13 mouse cellular contexts compared by ENCODE assay signal in genomic region chr1:74376396-74376795, GRCm38 (mm10). TPM values are rescaled to one million over a fixed set of nuclear protein-coding genes. Genes with fewer than 3 reads are reported as not detected.
A peak's percentile ranks its signal among the peaks of the same experiment; 100 is the strongest.
DNase-seq lines count a peak whose midpoint lies in the region; ATAC-seq and TF ChIP-seq lines count a peak whose summit lies in the region.
"Had no signal": no experiment of that assay in that cellular context is flagged by ENCODE, and none has a peak within 500 bp of the region (broad histone marks: within the 10 kb centered on the region; RNA-seq: fewer than 3 reads in every experiment).

No protein-coding gene starts in this region.

- no peak overlapping the region for H3K4me3 ChIP-seq in heart, embryonic 12.5 days
- H3K4me3 ChIP-seq in C2C12 (ENCODE audit: insufficient read depth, poor library complexity, severe bottlenecking): no peak overlapping the region
- H3K4me3 ChIP-seq: embryonic facial prominence, embryonic 15.5 days; heart, embryonic 15.5 days had no signal

- no peak overlapping the region for H3K27ac ChIP-seq in heart, embryonic 12.5 days (ENCODE audit: poor library complexity, severe bottlenecking)
- H3K27ac ChIP-seq: embryonic facial prominence, embryonic 15.5 days; heart, embryonic 15.5 days had no signal

- no peak overlapping the region for H3K9ac ChIP-seq in heart, embryonic 12.5 days
- H3K9ac ChIP-seq: embryonic facial prominence, embryonic 15.5 days; forebrain, postnatal 0 days; heart, embryonic 15.5 days had no signal

- no peaks in the 10 kb centered on the region for H3K36me3 ChIP-seq in heart, embryonic 12.5 days
- H3K36me3 ChIP-seq in C2C12 (ENCODE audit: control insufficient read depth, insufficient read depth): no peaks in the 10 kb centered on the region
- H3K36me3 ChIP-seq: embryonic facial prominence, embryonic 15.5 days; heart, embryonic 15.5 days had no signal

- H3K79me2 ChIP-seq in C2C12 (ENCODE audit: control insufficient read depth, insufficient read depth): no peaks in the 10 kb centered on the region

- no peaks in the 10 kb centered on the region for H3K9me3 ChIP-seq in heart, embryonic 12.5 days (replicated peaks)
- H3K9me3 ChIP-seq: embryonic facial prominence, embryonic 15.5 days; heart, embryonic 15.5 days had no signal

- peak; percentile 49 to 55 for DNase-seq in heart, postnatal 14 days
- peak; percentile 69 for DNase-seq in 3134 (ENCODE audit: extremely low read depth, insufficient read length, low spot score)
- DNase-seq in adrenal gland, postnatal 36 days: peak; percentile 81 to 86
- no peak for DNase-seq in right cerebral cortex, postnatal 36 days (ENCODE audit: low spot score in 2 of 2)
- DNase-seq: cerebellum, adult 9-11 months; forebrain, postnatal 0 days; lung, postnatal 14 days; right cerebral cortex, postnatal 4 days had no signal

- TF ChIP-seq CTCF in C2C12 (IDR thresholded peaks at IDR 0.05; ENCODE audit: control insufficient read depth, insufficient read depth, insufficient read length): no peak

- 84% methylated on average over 4 of the region's 4 CpGs for WGBS in heart, embryonic 12.5 days

- H3K79me3 ChIP-seq in C2C12 (ENCODE audit: low read depth): no peaks in the 10 kb centered on the region

- H3K4me2 ChIP-seq in heart, embryonic 12.5 days: no peak overlapping the region
- H3K4me2 ChIP-seq: embryonic facial prominence, embryonic 15.5 days; heart, embryonic 15.5 days had no signal

- H3K27me3 ChIP-seq in heart, embryonic 12.5 days (replicated peaks): no peaks in the 10 kb centered on the region
- H3K27me3 ChIP-seq in C2C12 (ENCODE audit: control insufficient read depth, insufficient read depth, insufficient read length): no peaks in the 10 kb centered on the region
- H3K27me3 ChIP-seq: embryonic facial prominence, embryonic 15.5 days; heart, embryonic 15.5 days had no signal

- no peak for ATAC-seq in heart, embryonic 12.5 days (ENCODE audit: insufficient number of reproducible peaks, low FRiP score)
- no peak for ATAC-seq in monocyte, adult 5-6 weeks (replicated peaks; ENCODE audit: insufficient number of reproducible peaks, low FRiP score, low TSS enrichment, poor library complexity, severe bottlenecking)
- ATAC-seq: forebrain, postnatal 0 days had no signal

- peaks cover 5% of the 10 kb centered on the region; the same call in 1 of the 2 replicates for H3K4me1 ChIP-seq in heart, embryonic 12.5 days (replicated peaks)
- H3K4me1 ChIP-seq: embryonic facial prominence, embryonic 15.5 days had no signal

- peak overlapping the region; percentile 24 for H3ac ChIP-seq in C2C12 (ENCODE audit: control insufficient read depth, insufficient read length, low read depth)

- intact Hi-C loops in heart, postnatal 14 days (cut with DNase I): no loop called here

TF ChIP-seq in C2C12, 6 proteins besides CTCF, POLR2A, EP300 and RAD21:
- TF ChIP-seq MAX (IDR thresholded peaks at IDR 0.05) (no peak), MYOG (IDR thresholded peaks at IDR 0.05; ENCODE audit: control insufficient read depth, extremely low read depth, insufficient read length) (no peak), USF1 (IDR thresholded peaks at IDR 0.05; ENCODE audit: low read depth) (peak; percentile 71), MYOD1 (IDR thresholded peaks at IDR 0.05; ENCODE audit: control insufficient read depth, insufficient read length, low read depth) (peak; percentile 34), FOSL1 (IDR thresholded peaks at IDR 0.05; ENCODE audit: insufficient read depth, low read length, poor library complexity, severe bottlenecking) (no peak), CEBPB (IDR thresholded peaks at IDR 0.05; ENCODE audit: low read depth) (no peak)

RNA-seq across cellular contexts. Expression of gene Slc11a1, which starts 1.4 kb away (rescaled TPM):
- 1 to 10 TPM; 2.7 to 4.1 TPM for total RNA-seq in heart, postnatal 14 days (2021)
- polyA plus RNA-seq in heart, embryonic 12.5 days (2016; fragmentation: Nextera tagmentation; extraction: Ambion mirVana): 1.3 and 1.5 TPM in 2 replicates
- polyA plus RNA-seq in C2C12 (2012; fragmentation: generic; extraction: Trizol): 2.2 TPM
- total RNA-seq in adrenal gland, postnatal 36 days (2021): 10 to 100 TPM in 1 of 2 experiments, 1 to 10 TPM in 1; 7.9 to 13.1 TPM
- total RNA-seq in monocyte, adult 5-6 weeks (2017): 180 to 306 TPM (median 249 TPM) in 3 replicates

RNA-seq across cellular contexts. Expression of gene Catip, which starts 14.5 kb away (rescaled TPM):
- under 1 TPM; 0.12 to 0.67 TPM for total RNA-seq in heart, postnatal 14 days (2021)
- polyA plus RNA-seq in heart, embryonic 12.5 days (2016; fragmentation: Nextera tagmentation; extraction: Ambion mirVana): 0.46 TPM in 2 replicates
- not detected for polyA plus RNA-seq in C2C12 (2012; fragmentation: generic; extraction: Trizol)
- under 1 TPM; 0.23 to 0.26 TPM for total RNA-seq in adrenal gland, postnatal 36 days (2021)
- total RNA-seq in monocyte, adult 5-6 weeks (2017): 0.29 to 3.3 TPM (median 0.96 TPM) in 3 replicates

RNA-seq across cellular contexts. Expression of gene Ctdsp1, which starts 14.9 kb away (rescaled TPM):
- total RNA-seq in heart, postnatal 14 days (2021): 100 to 1,000 TPM; 106 to 118 TPM
- 54.5 and 55.9 TPM in 2 replicates for polyA plus RNA-seq in heart, embryonic 12.5 days (2016; fragmentation: Nextera tagmentation; extraction: Ambion mirVana)
- 78.7 TPM for polyA plus RNA-seq in C2C12 (2012; fragmentation: generic; extraction: Trizol)
- total RNA-seq in adrenal gland, postnatal 36 days (2021): 100 to 1,000 TPM; 128 to 176 TPM
- 31.8 to 64.2 TPM (median 34.4 TPM) in 3 replicates for total RNA-seq in monocyte, adult 5-6 weeks (2017)

RNA-seq across cellular contexts. Expression of gene Vil1, which starts 32.8 kb away (rescaled TPM):
- under 1 TPM; 0.65 to 0.83 TPM for total RNA-seq in heart, postnatal 14 days (2021)
- 0.27 and 0.28 TPM in 2 replicates for polyA plus RNA-seq in heart, embryonic 12.5 days (2016; fragmentation: Nextera tagmentation; extraction: Ambion mirVana)
- polyA plus RNA-seq in C2C12 (2012; fragmentation: generic; extraction: Trizol): 0.02 TPM
- total RNA-seq in adrenal gland, postnatal 36 days (2021): 1 to 10 TPM; 1.3 to 1.5 TPM
- 0.87 to 1.9 TPM in 2 of 3 replicates, not detected in the other for total RNA-seq in monocyte, adult 5-6 weeks (2017)

Comparison
In these comparisons a context has a peak if more than half of its experiments do, and no peak if none do; other contexts are left out.
1. DNase-seq: peak in heart, postnatal 14 days (2 of 2), 3134 (single experiment) and adrenal gland, postnatal 36 days (2 of 2); none in right cerebral cortex, postnatal 36 days (0 of 2).
2. RNA of gene Slc11a1, which starts 1.4 kb away (total RNA-seq): 180 to 306 TPM in monocyte, adult 5-6 weeks; 7.9 to 13.1 TPM in adrenal gland, postnatal 36 days and 2.7 to 4.1 TPM in heart, postnatal 14 days; every median in the first group is over 10 times any median in the second.